Mouse (Mus musculus): ENCODE data around the gene Mxi1.

GRCm38 (mm10) chr19:53315209-53315654, 4.9 kb downstream of the Mxi1 start:
- TF ChIP-seq CTCF (IDR thresholded peaks at IDR 0.05; ENCODE audit: extremely low read depth, insufficient read depth, insufficient read length, insufficient replicate concordance) (no peak), POLR2A (IDR thresholded peaks at IDR 0.05; ENCODE audit: low read depth, low read length) (no peak)

Data from spleen, adult 2 months (tissue).